Mouse (Mus musculus): ENCODE results near the gene Ifi27.
"Not testable (repeated sequence)": the region's sequence is repeated elsewhere in the genome, so short reads cannot be mapped to it uniquely, and the experiment has no call there.

The Ifi27 gene

GRCm38 (mm10) chr12:103456727-103457126 is 22.7 kb downstream of the Ifi27 start:
- DNase-seq (ENCODE audit: low spot score) = not testable (repeated sequence)

- no peak for DNase-seq (ENCODE audit: low spot score)
These were observed 23.1 kb downstream of the Ifi27 start, which contains the start of gene Ifi27l2b for GRCm38 (mm10) chr12:103457140-103457539. Ifi27l2b (minus strand) TSS chr12:103457223.

GRCm38 (mm10) chr12:103474481-103474880 is 40.5 kb downstream of the Ifi27 start:
- DNase-seq (ENCODE audit: low spot score) = no peak

- DNase-seq (ENCODE audit: low spot score) = no peak
These were observed 42.9 kb downstream of the Ifi27 start for GRCm38 (mm10) chr12:103476779-103477389.

- DNase-seq (ENCODE audit: low spot score) = no peak
These were observed 43.5 kb downstream of the Ifi27 start for GRCm38 (mm10) chr12:103477461-103478015.

- DNase-seq (ENCODE audit: low spot score) = no peak
These were observed 47.7 kb downstream of the Ifi27 start for GRCm38 (mm10) chr12:103481671-103482070.

- no peak for DNase-seq (ENCODE audit: low spot score)
These were observed 48.8 kb downstream of the Ifi27 start for GRCm38 (mm10) chr12:103482781-103483180.

- DNase-seq (ENCODE audit: low spot score) = not testable (repeated sequence)
These were observed 50.4 kb downstream of the Ifi27 start for GRCm38 (mm10) chr12:103484200-103484972.

- DNase-seq (ENCODE audit: low spot score) = no peak
These were observed 52.7 kb downstream of the Ifi27 start for GRCm38 (mm10) chr12:103486726-103487125.

GRCm38 (mm10) chr12:103487276-103487675 is 53.3 kb downstream of the Ifi27 start:
- no peak for DNase-seq (ENCODE audit: low spot score)

- no peak for DNase-seq (ENCODE audit: low spot score)
These were observed 53.7 kb downstream of the Ifi27 start for GRCm38 (mm10) chr12:103487750-103488149.
